In genomic region chr19:5824043-5824825, GRCm38 (mm10) we compare ENCODE assay signal across 10 mouse cellular contexts. TPM values are rescaled to one million over a fixed set of nuclear protein-coding genes. Genes with fewer than 3 reads are reported as not detected.
A peak's percentile ranks its signal among the peaks of the same experiment; 100 is the strongest.
DNase-seq lines count a peak whose midpoint lies in the region; ATAC-seq and TF ChIP-seq lines count a peak whose summit lies in the region.
"Had no signal": no experiment of that assay in that cellular context is flagged by ENCODE, and none has a peak within 500 bp of the region (broad histone marks: within the 10 kb centered on the region; RNA-seq: fewer than 3 reads in every experiment).

No protein-coding gene starts in this region.

- no peak overlapping the region for H3K4me3 ChIP-seq in heart, embryonic 11.5 days (ENCODE audit: low read depth, low read length)
- peak overlapping the region; percentile 29; a peak in 3 of 4 replicates for H3K4me3 ChIP-seq in ES-E14 (ENCODE audit: insufficient read depth in 1 of 2, low read depth in 1 of 2, low read length in 2 of 2, poor library complexity in 1 of 2, severe bottlenecking in 1 of 2)
- H3K4me3 ChIP-seq in heart, embryonic 15.5 days = no peak overlapping the region
- no peak overlapping the region for H3K4me3 ChIP-seq in liver, postnatal 0 days (ENCODE audit: low read depth, low read length)
- H3K4me3 ChIP-seq: stomach, embryonic 15.5 days had no signal

- no peak for ATAC-seq in heart, embryonic 11.5 days (replicated peaks; ENCODE audit: insufficient number of reproducible peaks, low FRiP score, low TSS enrichment)
- no peak for ATAC-seq in heart, embryonic 15.5 days (replicated peaks; ENCODE audit: insufficient number of reproducible peaks, insufficient read depth, low FRiP score, low read depth)
- ATAC-seq in liver, postnatal 0 days = no peak
- ATAC-seq in frontal cortex, adult (ENCODE audit: low TSS enrichment) = no peak
- ATAC-seq: hindbrain, embryonic 16.5 days had no signal

- no peaks in the 10 kb centered on the region for H3K27me3 ChIP-seq in heart, embryonic 11.5 days (ENCODE audit: control insufficient read depth, insufficient read depth, low read length)
- H3K27me3 ChIP-seq in heart, embryonic 15.5 days = no peaks in the 10 kb centered on the region
- H3K27me3 ChIP-seq in liver, postnatal 0 days (ENCODE audit: insufficient read depth, low read length) = no peaks in the 10 kb centered on the region
- H3K27me3 ChIP-seq: stomach, embryonic 15.5 days had no signal

- TF ChIP-seq CTCF in liver, postnatal 0 days (IDR thresholded peaks at IDR 0.05; ENCODE audit: low read depth) = no peak

- TF ChIP-seq EP300 in liver, postnatal 0 days (IDR thresholded peaks at IDR 0.05; ENCODE audit: low read depth) = no peak

- peak; percentile 69 to 72 for DNase-seq in heart, adult 18-20 months
- no peak for DNase-seq in ES-E14 (ENCODE audit: low read depth, low spot score)
- DNase-seq in liver, postnatal 0 days = no peak
- no peak for DNase-seq in Muller cell, postnatal 12 days (ENCODE audit: inconsistent ontology term)
- DNase-seq in right cerebral cortex, postnatal 25 days = no peak

- no peak overlapping the region for H3K4me2 ChIP-seq in heart, embryonic 11.5 days
- peak overlapping the region; percentile 9 for H3K4me2 ChIP-seq in heart, embryonic 15.5 days
- no peak overlapping the region for H3K4me2 ChIP-seq in liver, postnatal 0 days (ENCODE audit: low read depth, low read length)

- no peak overlapping the region for H3K9ac ChIP-seq in heart, embryonic 11.5 days (ENCODE audit: low read depth, low read length)
- peak overlapping the region; percentile 44; the same call in 1 of the 2 replicates for H3K9ac ChIP-seq in ES-E14 (ENCODE audit: insufficient read depth, low read depth, low read length, poor library complexity, severe bottlenecking)
- H3K9ac ChIP-seq in heart, embryonic 15.5 days = peak overlapping the region; percentile 27; the same call in 1 of the 2 replicates
- H3K9ac ChIP-seq in liver, postnatal 0 days (replicated peaks) = no peak overlapping the region
- H3K9ac ChIP-seq: stomach, embryonic 15.5 days had no signal

- no peaks in the 10 kb centered on the region for H3K36me3 ChIP-seq in heart, embryonic 11.5 days (ENCODE audit: control insufficient read depth, insufficient read depth, low read length)
- peaks cover 4% of the 10 kb centered on the region; the same call in 1 of the 2 replicates for H3K36me3 ChIP-seq in ES-E14 (ENCODE audit: control insufficient read depth, insufficient read depth, low read length, poor library complexity, severe bottlenecking)
- no peaks in the 10 kb centered on the region for H3K36me3 ChIP-seq in heart, embryonic 15.5 days
- peaks cover 22% of the 10 kb centered on the region for H3K36me3 ChIP-seq in liver, postnatal 0 days (replicated peaks; ENCODE audit: insufficient read depth, low read length)
- H3K36me3 ChIP-seq: stomach, embryonic 15.5 days had no signal

- no peaks in the 10 kb centered on the region for H3K9me3 ChIP-seq in heart, embryonic 11.5 days (replicated peaks; ENCODE audit: control insufficient read depth, low read length)
- H3K9me3 ChIP-seq in ES-E14 (ENCODE audit: control insufficient read depth, insufficient read depth, low read depth, low read length) = no peaks in the 10 kb centered on the region
- no peaks in the 10 kb centered on the region for H3K9me3 ChIP-seq in heart, embryonic 15.5 days (replicated peaks)
- no peaks in the 10 kb centered on the region for H3K9me3 ChIP-seq in liver, postnatal 0 days (ENCODE audit: low read length)
- H3K9me3 ChIP-seq: stomach, embryonic 15.5 days had no signal

- peaks cover 44% of the 10 kb centered on the region for H3K4me1 ChIP-seq in heart, embryonic 11.5 days (ENCODE audit: control insufficient read depth, insufficient read depth, low read length)
- H3K4me1 ChIP-seq in ES-E14 (ENCODE audit: control insufficient read depth in 2 of 2, insufficient read depth in 2 of 2, low read length in 2 of 2, poor library complexity in 1 of 2) = peaks cover 12 to 22% of the 10 kb centered on the region in 2 experiments
- peaks cover 66% of the 10 kb centered on the region for H3K4me1 ChIP-seq in heart, embryonic 15.5 days (replicated peaks)
- H3K4me1 ChIP-seq in liver, postnatal 0 days (ENCODE audit: insufficient read depth) = peaks cover 29% of the 10 kb centered on the region

- no peak overlapping the region for H3K27ac ChIP-seq in heart, embryonic 11.5 days (ENCODE audit: low read depth, low read length)
- no peak overlapping the region for H3K27ac ChIP-seq in ES-E14 (ENCODE audit: insufficient read depth, low read depth, low read length, poor library complexity, severe bottlenecking)
- H3K27ac ChIP-seq in heart, embryonic 15.5 days = peak overlapping the region; percentile 88
- H3K27ac ChIP-seq in liver, postnatal 0 days (ENCODE audit: low read depth) = 0 out of 2 replicates have a peak overlapping the region, but pooled peaks have one; percentile 30

- WGBS in heart, embryonic 11.5 days (ENCODE audit: insufficient replicate concordance) = 71% methylated on average over 22 of the region's 22 CpGs
- 52% methylated on average over 22 of the region's 22 CpGs for WGBS in heart, embryonic 15.5 days
- WGBS in liver, postnatal 0 days (ENCODE audit: insufficient replicate concordance) = 73% methylated on average over 22 of the region's 22 CpGs

- in situ Hi-C loops in ES-E14 (cut with MboI; ENCODE audit: low sequenced_read_pairs in 2 of 2, unreplicated experiment in 2 of 2) = no loop called here

TF ChIP-seq in ES-E14, 5 proteins besides CTCF, POLR2A, EP300 and RAD21:
- TF ChIP-seq ZNF384 (IDR thresholded peaks at IDR 0.05; ENCODE audit: low read depth, low read length) = no peak
- TF ChIP-seq CHD2 (IDR thresholded peaks at IDR 0.05; ENCODE audit: low read depth, low read length) = no peak
- no peak for TF ChIP-seq HCFC1 (IDR thresholded peaks at IDR 0.05; ENCODE audit: borderline replicate concordance, insufficient read depth, low read length)
- TF ChIP-seq ZC3H11A (IDR thresholded peaks at IDR 0.05; ENCODE audit: borderline replicate concordance, low read depth, low read length) = no peak
- TF ChIP-seq MAFK (IDR thresholded peaks at IDR 0.05; ENCODE audit: insufficient read depth, low read depth, low read length) = no peak

RNA-seq across cellular contexts. Expression of gene Frmd8, which starts 50.8 kb away (rescaled TPM):
- total RNA-seq in heart, adult 18-20 months (2021) = 10 to 100 TPM in 1 of 2 experiments, 1 to 10 TPM in 1; 7.2 to 10.6 TPM
- 15.4 and 19.3 TPM in 2 replicates for polyA plus RNA-seq in heart, embryonic 11.5 days (2014; fragmentation: Nextera tagmentation; extraction: Ambion mirVana)
- total RNA-seq in ES-E14 (2012; rRNA removed) = 33.4 and 35.7 TPM in 2 replicates
- polyA plus RNA-seq in heart, embryonic 15.5 days (2015; fragmentation: Nextera tagmentation; extraction: Ambion mirVana) = 25.1 and 35.1 TPM in 2 replicates
- polyA plus RNA-seq in liver, postnatal 0 days (2015; fragmentation: Nextera tagmentation; extraction: Ambion mirVana) = 8.5 and 9.0 TPM in 2 replicates

RNA-seq across cellular contexts. Expression of gene Scyl1, which starts 53.0 kb away (rescaled TPM):
- total RNA-seq in heart, adult 18-20 months (2021) = 10 to 100 TPM; 55.1 to 67.8 TPM
- polyA plus RNA-seq in heart, embryonic 11.5 days (2014; fragmentation: Nextera tagmentation; extraction: Ambion mirVana) = 54.8 and 59.4 TPM in 2 replicates
- total RNA-seq in ES-E14 (2012; rRNA removed) = 55.6 and 80.8 TPM in 2 replicates
- polyA plus RNA-seq in heart, embryonic 15.5 days (2015; fragmentation: Nextera tagmentation; extraction: Ambion mirVana) = 53.5 and 65.9 TPM in 2 replicates
- polyA plus RNA-seq in liver, postnatal 0 days (2015; fragmentation: Nextera tagmentation; extraction: Ambion mirVana) = 16.9 and 17.0 TPM in 2 replicates

RNA-seq across cellular contexts. Expression of gene Slc25a45, which starts 53.4 kb away (rescaled TPM):
- total RNA-seq in heart, adult 18-20 months (2021) = 1 to 10 TPM; 2.6 to 2.8 TPM
- polyA plus RNA-seq in heart, embryonic 11.5 days (2014; fragmentation: Nextera tagmentation; extraction: Ambion mirVana) = 2.1 and 2.3 TPM in 2 replicates
- 1.2 and 1.9 TPM in 2 replicates for total RNA-seq in ES-E14 (2012; rRNA removed)
- polyA plus RNA-seq in heart, embryonic 15.5 days (2015; fragmentation: Nextera tagmentation; extraction: Ambion mirVana) = 3.2 and 4.2 TPM in 2 replicates
- 8.4 and 9.1 TPM in 2 replicates for polyA plus RNA-seq in liver, postnatal 0 days (2015; fragmentation: Nextera tagmentation; extraction: Ambion mirVana)

Comparison
In these comparisons a context has a peak if more than half of its experiments do, and no peak if none do; other contexts are left out.
1. H3K27ac ChIP-seq: peak in heart, embryonic 15.5 days (single experiment) and liver, postnatal 0 days (single experiment); none in heart, embryonic 11.5 days (single experiment) and ES-E14 (single experiment).
2. H3K9ac ChIP-seq: peak in ES-E14 (single experiment) and heart, embryonic 15.5 days (single experiment); none in heart, embryonic 11.5 days (single experiment) and liver, postnatal 0 days (single experiment).
3. DNase-seq: peak in heart, adult 18-20 months (2 of 2); none in ES-E14 (single experiment), liver, postnatal 0 days (single experiment), Muller cell, postnatal 12 days (single experiment) and right cerebral cortex, postnatal 25 days (single experiment).
4. H3K4me3 ChIP-seq: peak in ES-E14 (2 of 2); none in heart, embryonic 11.5 days (single experiment), heart, embryonic 15.5 days (single experiment) and liver, postnatal 0 days (single experiment).